Mouse (Mus musculus) thymus, adult 2 months (tissue): Measurements from ENCODE around the gene Hist1h1b.
"Not testable (repeated sequence)": the region's sequence is repeated elsewhere in the genome, so short reads cannot be mapped to it uniquely, and the experiment has no call there.

Experiments
- CTCF ChIP-seq: fragments of 200-500 bp; IDR thresholded peaks from 2 replicates; pipeline ENCODE4 v1.5.1; 2012; ENCODE audit warnings: mild to moderate bottlenecking, control low read depth, low read length, moderate library complexity, borderline replicate concordance; ENCODE audit not compliant: control insufficient read depth, poor library complexity, insufficient read depth; ENCODE audit errors: extremely low read depth
- POLR2A ChIP-seq: fragments of 200-500 bp; IDR thresholded peaks from 2 replicates; pipeline ENCODE4 v1.6.1; 2012; ENCODE audit warnings: mild to moderate bottlenecking, low read length, control low read depth, moderate library complexity; ENCODE audit not compliant: control insufficient read depth, poor library complexity, insufficient read depth; ENCODE audit errors: extremely low read depth

DNA sequence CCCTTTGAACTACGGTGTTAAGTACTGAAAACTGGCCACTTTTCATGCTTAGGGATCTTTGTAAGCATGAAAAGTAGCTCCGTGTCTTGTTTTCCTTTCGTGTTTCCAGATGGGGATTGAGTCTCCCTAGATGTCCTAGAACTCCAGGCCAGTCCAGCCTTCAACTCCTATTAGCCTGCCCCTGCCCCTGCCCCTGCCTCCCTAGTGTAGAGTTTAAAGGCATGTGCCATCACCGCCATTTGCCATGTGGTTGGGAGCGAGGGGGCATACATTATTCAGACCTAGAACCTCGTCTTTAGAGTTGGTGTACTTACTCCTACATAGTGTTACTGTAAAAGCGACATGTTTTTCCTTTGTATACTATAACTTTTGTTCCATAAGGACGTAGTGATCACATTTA lies 30.6 kb upstream of the Hist1h1b start:
- not testable (repeated sequence) for TF ChIP-seq CTCF, POLR2A
